16 mouse cellular contexts compared by ENCODE assay signal in genomic region chr13:9650580-9650979, GRCm38 (mm10).
A peak's percentile ranks its signal among the peaks of the same experiment; 100 is the strongest.
DNase-seq lines count a peak whose midpoint lies in the region; TF ChIP-seq lines count a peak whose summit lies in the region.
"Had no signal": no experiment of that assay in that cellular context is flagged by ENCODE, and none has a peak within 500 bp of the region (broad histone marks: within the 10 kb centered on the region; RNA-seq: fewer than 3 reads in every experiment).

No protein-coding gene starts in this region.

- TF ChIP-seq CTCF in brain, embryonic 14.5 days (IDR thresholded peaks at IDR 0.05; ENCODE audit: borderline replicate concordance, extremely low read depth, insufficient read depth, insufficient read length) = no peak

- no peak for TF ChIP-seq POLR2A in brain, embryonic 14.5 days (IDR thresholded peaks at IDR 0.05; ENCODE audit: borderline replicate concordance, extremely low read depth, insufficient read depth, insufficient read length, poor library complexity, severe bottlenecking)

- peak; percentile 28 for DNase-seq in layer of hippocampus, adult 11-12 months (ENCODE audit: low spot score)
- no peak for DNase-seq in layer of hippocampus, postnatal 25 days (ENCODE audit: extremely low spot score in 1 of 2, low spot score in 1 of 2)
- peak; percentile 53 for DNase-seq in layer of hippocampus, adult 9-11 months
- no peak for DNase-seq in layer of hippocampus, adult 8-10 months (ENCODE audit: low spot score in 2 of 2)
- peak; percentile 39 for DNase-seq in brain, adult 2 months (ENCODE audit: low read depth, low spot score)
- peak; percentile 13 for DNase-seq in brain, embryonic 14.5 days (ENCODE audit: low read depth)
- no peak for DNase-seq in adrenal gland, postnatal 14 days
- DNase-seq: adrenal gland, adult 2 months; adrenal gland, postnatal 25 days; cerebellum, adult 11 months; cerebellum, adult 2 months; cerebellum, adult 9-11 months; cerebellum, postnatal 25 days; gastrocnemius, adult 2 months; gastrocnemius, postnatal 14 days; heart, adult 11 months had no signal

Comparison
In these comparisons a context has a peak if more than half of its experiments do, and no peak if none do; other contexts are left out.
1. DNase-seq: peak in layer of hippocampus, adult 11-12 months (single experiment), layer of hippocampus, adult 9-11 months (single experiment), brain, adult 2 months (single experiment) and brain, embryonic 14.5 days (single experiment); none in layer of hippocampus, postnatal 25 days (0 of 2), layer of hippocampus, adult 8-10 months (0 of 2) and adrenal gland, postnatal 14 days (single experiment).